ENCODE assay signal across 20 mouse cellular contexts in genomic region chr13:31892913-31893514, GRCm38 (mm10).
"Had no signal": no experiment of that assay in that cellular context is flagged by ENCODE, and none has a peak within 500 bp of the region (broad histone marks: within the 10 kb centered on the region; RNA-seq: fewer than 3 reads in every experiment).

No protein-coding gene starts in this region.

- H3K4me2 ChIP-seq: limb, embryonic 13.5 days; liver, embryonic 12.5 days; liver, embryonic 15.5 days; lung, embryonic 15.5 days; midbrain, embryonic 12.5 days; midbrain, embryonic 15.5 days; neural tube, embryonic 13.5 days had no signal

- H3K36me3 ChIP-seq: limb, embryonic 10.5 days; limb, embryonic 13.5 days; liver, embryonic 12.5 days; liver, embryonic 15.5 days; lung, embryonic 15.5 days; midbrain, embryonic 12.5 days; midbrain, embryonic 15.5 days; neural tube, embryonic 13.5 days had no signal

- ATAC-seq: liver, embryonic 12.5 days; midbrain, embryonic 15.5 days had no signal

- H3K4me3 ChIP-seq: layer of hippocampus, adult 2 months; limb, embryonic 10.5 days; limb, embryonic 13.5 days; liver, embryonic 12.5 days; liver, embryonic 15.5 days; lung, embryonic 15.5 days; megakaryocyte, embryonic 14.5 days; midbrain, embryonic 12.5 days; midbrain, embryonic 15.5 days; myocyte; neural tube, embryonic 13.5 days had no signal

- H3K9me3 ChIP-seq: liver, embryonic 12.5 days; liver, embryonic 15.5 days; lung, embryonic 15.5 days; midbrain, embryonic 12.5 days; midbrain, embryonic 15.5 days had no signal

- H3K27me3 ChIP-seq: liver, embryonic 12.5 days; liver, embryonic 15.5 days; lung, embryonic 15.5 days; megakaryocyte, embryonic 14.5 days; midbrain, embryonic 12.5 days; midbrain, embryonic 15.5 days; neural tube, embryonic 13.5 days had no signal

- DNase-seq: kidney, adult 11 months; kidney, postnatal 10 days; layer of hippocampus, adult 9-11 months; liver; lung, adult 18-20 months; lung, postnatal 10 days; lung, postnatal 36 days; thymus, adult 18-20 months; thymus, postnatal 36 days had no signal

- H3K27ac ChIP-seq: layer of hippocampus, adult 2 months; limb, embryonic 10.5 days; limb, embryonic 13.5 days; liver, embryonic 12.5 days; liver, embryonic 15.5 days; lung, embryonic 15.5 days; midbrain, embryonic 12.5 days; midbrain, embryonic 15.5 days; neural tube, embryonic 13.5 days had no signal

- H3K4me1 ChIP-seq: limb, embryonic 13.5 days; liver, embryonic 12.5 days; liver, embryonic 15.5 days; lung, embryonic 15.5 days; midbrain, embryonic 12.5 days; midbrain, embryonic 15.5 days; neural tube, embryonic 13.5 days had no signal

- H3K9ac ChIP-seq: limb, embryonic 13.5 days; liver, embryonic 12.5 days; liver, embryonic 15.5 days; lung, embryonic 15.5 days; midbrain, embryonic 12.5 days; midbrain, embryonic 15.5 days; neural tube, embryonic 13.5 days had no signal
